Mouse (Mus musculus) brain, adult 2 months (tissue): Measurements from ENCODE around the gene Pcdh8.

Experiments
- DNase-seq: peaks from one replicate; pipeline ENCODE4 v3.0.0; 2011; ENCODE audit warnings: low read depth, low spot score

Pcdh8 gene

DNA sequence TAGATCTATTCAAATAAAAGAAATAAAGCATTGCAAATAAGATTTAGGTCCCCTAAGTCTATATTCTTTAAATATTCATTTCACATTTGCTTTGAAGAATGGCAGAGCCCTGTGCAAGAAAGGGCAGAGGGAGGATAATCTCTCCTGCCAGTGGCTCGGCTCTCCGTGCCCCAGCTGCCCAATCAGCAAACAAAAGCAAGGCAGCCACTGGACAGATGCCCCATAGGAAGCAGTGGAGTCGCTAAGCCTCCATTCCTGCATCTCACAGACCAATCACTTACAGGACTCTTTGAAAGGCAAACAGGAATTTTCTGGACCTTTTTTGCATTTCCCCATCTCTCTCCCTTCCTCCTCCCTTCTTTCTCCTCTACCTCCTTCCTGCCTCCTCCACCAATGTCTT, 17.0 kb downstream of the Pcdh8 start:
- no peak for DNase-seq

DNA sequence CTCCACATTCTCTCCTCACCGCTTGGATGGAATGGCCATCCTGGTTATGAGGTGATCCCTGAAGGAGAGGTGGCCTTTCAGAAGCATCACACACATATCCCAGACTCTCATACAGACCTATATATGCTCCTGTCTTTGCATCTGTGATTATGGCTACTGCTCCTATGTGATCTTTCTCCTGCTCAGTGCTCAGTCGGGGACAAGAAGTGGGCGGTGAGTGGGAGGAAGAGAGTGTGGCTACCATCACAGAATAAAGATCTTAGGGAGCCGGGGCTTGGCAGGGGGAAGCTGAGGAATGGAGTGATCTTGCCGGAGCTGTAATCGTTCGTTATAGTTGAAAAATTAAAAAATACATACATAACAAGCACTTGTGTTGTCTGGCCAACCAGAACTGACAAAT, 17.4 kb downstream of the Pcdh8 start:
- DNase-seq = no peak

DNA sequence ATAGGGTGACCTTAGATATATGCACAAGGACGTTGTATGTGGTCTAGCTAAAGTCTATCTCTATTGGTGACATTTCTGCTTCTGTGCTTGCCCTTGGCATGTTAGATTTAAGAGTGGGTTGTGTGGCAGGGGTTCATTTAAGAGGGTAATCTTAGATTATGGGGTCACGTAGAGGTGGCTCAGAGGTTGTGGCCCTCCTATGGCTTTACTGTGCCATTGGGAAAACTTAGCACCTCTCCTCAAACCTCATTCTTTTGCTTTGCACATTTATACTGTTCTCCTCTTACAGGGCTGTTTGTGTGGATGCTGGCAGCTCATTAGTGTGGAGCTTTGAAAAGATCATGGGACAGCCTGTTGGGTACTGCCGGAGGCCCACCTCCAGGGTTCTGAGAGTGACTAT, 30.6 kb downstream of the Pcdh8 start:
- DNase-seq = no peak

DNA sequence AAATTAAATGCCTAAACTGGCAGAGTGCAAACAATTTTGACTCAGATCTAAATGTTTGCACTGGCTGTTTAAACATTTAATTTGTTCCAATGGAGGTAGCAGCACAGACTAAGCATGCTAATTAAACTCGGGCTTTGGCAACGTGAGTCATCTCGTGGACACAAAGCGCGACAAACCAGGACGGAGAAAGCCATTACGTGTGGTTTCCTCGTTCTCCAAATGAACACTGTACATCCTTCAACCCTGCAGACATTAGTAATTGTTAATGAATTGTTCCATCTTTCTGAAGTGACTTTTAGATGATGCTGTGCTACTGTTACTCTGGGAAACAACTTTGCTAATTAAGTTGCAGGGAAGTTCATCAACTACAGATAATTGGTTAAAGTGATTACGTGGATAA, 32.7 kb downstream of the Pcdh8 start:
- no peak for DNase-seq

DNA sequence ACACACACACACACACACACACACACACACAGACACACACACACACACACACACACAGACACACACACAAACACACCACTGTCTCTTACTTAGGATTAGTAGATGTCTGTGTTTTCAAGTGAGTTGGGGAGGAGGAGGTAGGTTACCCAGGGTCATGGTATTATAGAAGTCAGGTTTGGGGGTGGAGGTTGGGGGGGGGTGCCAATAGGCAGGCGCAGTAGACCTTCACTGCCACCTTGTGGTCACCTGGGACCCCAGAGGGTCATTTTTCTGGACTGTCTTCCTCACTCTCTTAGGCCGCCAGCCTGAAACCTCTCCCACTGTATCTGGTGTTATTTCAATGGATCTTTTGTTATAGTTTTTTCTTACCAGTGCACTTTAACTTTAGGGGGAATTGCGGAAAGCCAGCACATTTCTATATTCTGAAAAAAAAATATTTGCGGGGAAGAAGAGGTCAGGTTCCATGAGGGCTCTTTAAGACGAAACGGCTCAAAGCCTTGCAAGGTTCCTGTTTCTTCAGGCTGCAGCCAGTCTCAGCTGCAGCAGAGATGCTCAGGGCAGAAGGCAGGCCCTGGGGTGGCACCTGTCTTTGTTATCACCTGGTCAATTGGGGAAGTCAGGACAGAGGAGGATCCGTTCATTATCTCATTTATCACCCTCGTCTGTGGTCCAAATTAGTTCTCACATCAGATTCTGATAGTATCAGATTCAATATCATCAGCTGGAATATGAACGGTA, 33.3 kb downstream of the Pcdh8 start:
- DNase-seq = no peak

DNA sequence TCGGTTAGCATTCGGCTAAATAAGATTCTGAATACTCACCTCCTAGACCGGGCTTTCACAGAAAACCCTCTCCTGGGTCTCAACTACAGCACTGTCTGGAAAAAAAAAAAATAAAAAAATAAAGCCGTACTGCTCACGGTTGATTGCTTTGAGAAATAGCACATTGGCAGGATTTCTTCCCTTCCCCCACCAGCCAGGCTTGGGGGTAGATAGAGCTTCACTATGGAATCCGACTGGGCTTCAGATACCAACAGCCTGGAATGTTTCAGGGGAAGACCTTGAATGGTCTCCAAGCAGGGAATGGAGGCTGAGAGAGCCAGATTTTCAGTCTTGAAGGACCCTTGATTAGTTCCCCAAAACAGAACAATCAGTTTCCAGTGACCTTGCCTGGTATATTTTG, 34.3 kb downstream of the Pcdh8 start:
- no peak for DNase-seq

DNA sequence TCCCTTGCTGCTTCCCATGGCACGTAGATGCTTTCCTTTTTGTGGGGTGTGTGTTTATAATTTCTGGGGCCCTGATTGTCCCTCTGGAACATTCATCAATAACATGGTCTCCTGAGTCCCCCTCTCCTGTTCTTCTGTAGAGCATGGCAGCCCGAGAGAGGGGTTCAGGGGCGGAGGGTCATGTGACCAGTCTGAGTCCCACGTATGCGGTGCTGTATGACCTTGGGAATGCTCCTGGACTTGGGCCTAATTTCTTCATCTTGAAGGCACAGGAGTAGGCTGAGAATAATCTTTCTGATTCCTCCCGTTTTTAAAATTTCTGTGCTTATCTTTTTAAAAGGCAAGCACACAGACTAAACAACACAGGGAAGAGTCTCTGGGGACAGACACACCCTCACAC, 37.6 kb downstream of the Pcdh8 start:
- DNase-seq = no peak

DNA sequence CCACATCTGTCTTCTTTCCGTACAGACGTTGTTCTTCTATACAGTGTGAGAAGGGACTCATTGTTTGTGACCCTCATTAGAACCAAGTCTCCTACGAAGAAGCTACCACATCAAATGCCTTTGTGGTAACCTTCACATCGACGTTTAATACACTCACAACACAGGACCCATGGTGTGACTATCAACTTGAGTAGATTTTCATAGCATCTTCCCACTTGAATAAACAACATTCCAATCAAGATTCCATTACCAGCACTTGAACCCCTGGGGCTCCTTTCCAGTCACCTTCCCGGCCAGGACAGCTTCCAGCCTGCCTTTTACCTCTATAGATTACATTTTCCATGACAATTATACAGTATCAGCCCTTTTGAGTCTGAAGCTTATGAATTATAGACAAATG, 42.3 kb downstream of the Pcdh8 start:
- no peak for DNase-seq

DNA sequence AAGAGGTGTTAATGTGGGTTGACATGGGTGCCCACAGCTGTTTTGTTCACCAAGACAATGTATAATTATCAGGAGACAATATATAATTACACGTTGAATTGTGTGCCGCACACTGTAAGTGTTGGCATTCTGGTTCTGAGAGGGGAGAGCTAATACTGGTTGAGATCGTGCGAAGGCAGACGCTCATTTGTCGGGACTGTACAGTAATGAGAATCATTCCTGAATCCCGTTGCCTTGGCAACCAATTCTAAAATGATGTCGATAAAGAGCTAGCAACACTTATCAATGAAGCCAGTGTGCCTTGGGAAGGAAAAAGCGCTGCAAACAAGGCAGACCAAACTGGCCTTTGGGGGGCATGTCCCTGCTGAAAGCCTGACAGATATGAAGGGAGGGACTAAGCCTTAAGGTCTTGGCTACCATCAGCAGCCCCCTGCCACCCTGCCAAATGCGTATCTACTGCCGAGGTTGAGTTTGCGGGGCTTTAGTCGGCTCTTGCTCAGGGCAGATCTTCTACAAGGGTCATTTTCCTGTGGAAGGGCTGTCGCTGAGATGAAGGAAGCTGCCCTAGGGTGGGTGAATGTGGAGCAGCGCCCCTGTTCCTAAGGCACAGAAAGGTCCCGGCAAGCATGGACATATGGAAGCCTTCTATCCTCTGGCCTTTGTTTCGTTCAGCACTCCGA, 47.0 kb downstream of the Pcdh8 start:
- DNase-seq = peak; percentile 73

DNA sequence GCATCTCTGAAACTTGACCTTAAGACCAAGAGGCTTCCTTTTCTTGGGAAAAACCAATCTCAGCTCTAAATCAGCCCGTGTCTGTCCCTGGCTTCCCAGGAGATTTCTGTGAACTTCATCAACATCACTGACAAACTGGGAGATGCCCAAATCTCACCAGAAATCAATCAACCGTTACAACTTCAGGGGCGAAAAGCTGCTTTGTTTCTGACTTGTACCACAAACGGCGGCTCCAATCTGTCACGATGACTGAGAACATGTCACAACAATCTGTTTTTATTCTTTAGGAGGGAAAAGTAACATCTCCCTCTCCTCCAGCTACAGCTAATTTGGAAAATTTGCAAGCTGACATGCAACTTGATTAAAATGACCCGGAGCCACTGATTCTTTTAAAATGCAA, 48.9 kb downstream of the Pcdh8 start:
- DNase-seq = no peak
